Mouse (Mus musculus) spleen, adult 2 months (tissue): ENCODE measurements around the gene 2610318N02Rik. TPM values are rescaled to one million over a fixed set of nuclear protein-coding genes. Genes with fewer than 3 reads are reported as not detected.

Source experiments
- DNase-seq, 2 experiments: peaks; one replicate each; pipeline versions ENCODE4 v3.0.0 to v3.0.0-alpha.2; 2012 to 2021; ENCODE audit warnings: low spot score in 2 of 2, low read depth in 1 of 2
- H3K27ac ChIP-seq: fragments of 200-500 bp; 2 replicates; pipeline ENCODE4 v1.5.1; 2012; ENCODE audit warnings: low read length, inconsistent platforms; ENCODE audit not compliant: insufficient read depth
- H3K27me3 ChIP-seq: fragments of 200-500 bp; 2 replicates; pipeline ENCODE4 v1.6.1; 2012; ENCODE audit warnings: mild to moderate bottlenecking, moderate library complexity, low read length, inconsistent platforms; ENCODE audit not compliant: control insufficient read depth, insufficient read depth
- H3K36me3 ChIP-seq: fragments of 200-500 bp; 2 replicates; pipeline ENCODE4 v1.6.1; 2012; ENCODE audit warnings: mild to moderate bottlenecking, low read length, inconsistent platforms; ENCODE audit not compliant: control insufficient read depth, insufficient read depth
- H3K4me1 ChIP-seq: fragments of 200-500 bp; 2 replicates; pipeline ENCODE4 v1.6.1; 2011; ENCODE audit warnings: inconsistent platforms; ENCODE audit not compliant: control insufficient read depth, insufficient read depth, insufficient read length
- H3K4me3 ChIP-seq: fragments of 200-500 bp; 2 replicates; pipeline ENCODE4 v1.5.1; 2011; ENCODE audit warnings: mild to moderate bottlenecking, inconsistent platforms; ENCODE audit not compliant: insufficient read depth, insufficient read length; ENCODE audit errors: extremely low read depth
- CTCF ChIP-seq: fragments of 200-500 bp; IDR thresholded peaks from 2 replicates; pipeline ENCODE4 v1.5.1; 2011; ENCODE audit warnings: mild to moderate bottlenecking, inconsistent platforms; ENCODE audit not compliant: insufficient read depth, insufficient read length, insufficient replicate concordance; ENCODE audit errors: extremely low read depth
- POLR2A ChIP-seq: fragments of 200-500 bp; IDR thresholded peaks from 2 replicates; pipeline ENCODE4 v1.6.1; 2011; ENCODE audit warnings: low read depth, low read length, inconsistent platforms
- WGBS: fragments of 180-500 bp; shearing (Covaris S2); methylation state at CpG from one replicate; pipeline ENCODE4 v1.1.7; 2018; 5-methylcytosine and 5-hydroxymethylcytosine counted together
- polyA plus RNA-seq: library from polyadenylated mRNA; depleted of rRNA; stranded (reverse); fragments of >200 nt; gene quantifications from 2 replicates; pipeline ENCODE4 v1.2.3, GENCODE M21; 2012; rRNA removed

2610318N02Rik gene
- polyA plus RNA-seq, 1 experiment: 6.2 TPM

GRCm38 (mm10) chr16:17067552-17067951 is 57.4 kb downstream of the 2610318N02Rik start:
- no peak for DNase-seq
- TF ChIP-seq CTCF: no peak
- TF ChIP-seq POLR2A: no peak
- Histone ChIP-seq H3K4me1 (0 out of 2 replicates have a peak, but pooled peaks cover 4% of the 10 kb centered on the region), H3K27ac (no peak overlapping the region), H3K27me3 (no peaks in the 10 kb centered on the region), H3K4me3 (no peak overlapping the region), H3K36me3 (no peaks in the 10 kb centered on the region)
- 86% methylated on average over 2 of the region's 2 CpGs for WGBS

Other genes with a start within 250 kb of the 2610318N02Rik start
- gene Ppm1f, start 228.7 kb downstream of the 2610318N02Rik start, polyA plus RNA-seq: 10.1 and 11.3 TPM in 2 replicates
- 48.3 and 48.7 TPM in 2 replicates for gene Mapk1, start 141.8 kb downstream of the 2610318N02Rik start, polyA plus RNA-seq
- 0.43 and 0.61 TPM in 2 replicates for gene Ypel1, start 55.5 kb downstream of the 2610318N02Rik start, polyA plus RNA-seq
- gene Ppil2, start 13.9 kb downstream of the 2610318N02Rik start, polyA plus RNA-seq: 79.8 and 84.6 TPM in 2 replicates
- 71.8 and 79.3 TPM in 2 replicates for gene Sdf2l1, start 7.2 kb upstream of the 2610318N02Rik start, polyA plus RNA-seq
- 13.1 and 19.9 TPM in 2 replicates for gene Ydjc, start 19.5 kb upstream of the 2610318N02Rik start, polyA plus RNA-seq
- gene Ccdc116, start 22.1 kb upstream of the 2610318N02Rik start, polyA plus RNA-seq: 1.5 and 2.1 TPM in 2 replicates
- 28.3 and 31.4 TPM in 2 replicates for gene Ube2l3, start 77.5 kb upstream of the 2610318N02Rik start, polyA plus RNA-seq
- gene Rimbp3, start 83.4 kb upstream of the 2610318N02Rik start, polyA plus RNA-seq: 0.02 and 0.07 TPM in 2 replicates
- 1.2 and 1.5 TPM in 2 replicates for gene Hic2, start 108.4 kb upstream of the 2610318N02Rik start, polyA plus RNA-seq
- 20.0 and 22.9 TPM in 2 replicates for gene Tmem191c, start 150.9 kb upstream of the 2610318N02Rik start, polyA plus RNA-seq
- 0.05 and 0.14 TPM in 2 replicates for gene Serpind1, start 206.2 kb upstream of the 2610318N02Rik start, polyA plus RNA-seq